Mouse (Mus musculus): ENCODE measurements at regions not wholly inside any gene's neighbourhood (a gene's known extent, or its start where the extent isn't known, plus 50 kb on each side); places are given as distances from the start of the nearest gene placed in this dataset.
"Not testable (repeated sequence)": the region's sequence is repeated elsewhere in the genome, so short reads cannot be mapped to it uniquely, and the experiment has no call there.

GRCm38 (mm10) chr14:110934816-110935215, 179.9 kb upstream of the Slitrk6 start:
- TF ChIP-seq CTCF (IDR thresholded peaks at IDR 0.05; ENCODE audit: low read depth) = no peak
- Histone ChIP-seq H3K9me3 (ENCODE audit: low read length) (no peaks in the 10 kb centered on the region), H3K4me2 (ENCODE audit: low read depth) (no peak overlapping the region), H3K27me3 (ENCODE audit: insufficient read depth, low read length) (no peaks in the 10 kb centered on the region), H3K4me3 (ENCODE audit: low read depth, low read length) (no peak overlapping the region), H3K36me3 (ENCODE audit: insufficient read depth) (no peaks in the 10 kb centered on the region), H3K4me1 (ENCODE audit: insufficient read depth) (no peaks in the 10 kb centered on the region), H3K9ac (no peak overlapping the region), H3K27ac (ENCODE audit: low read depth, low read length) (no peak overlapping the region)
- 63% methylated on average over 3 of the region's 3 CpGs for WGBS
- peak; percentile 2 for DNase-seq
- no peak for ATAC-seq

DNA sequence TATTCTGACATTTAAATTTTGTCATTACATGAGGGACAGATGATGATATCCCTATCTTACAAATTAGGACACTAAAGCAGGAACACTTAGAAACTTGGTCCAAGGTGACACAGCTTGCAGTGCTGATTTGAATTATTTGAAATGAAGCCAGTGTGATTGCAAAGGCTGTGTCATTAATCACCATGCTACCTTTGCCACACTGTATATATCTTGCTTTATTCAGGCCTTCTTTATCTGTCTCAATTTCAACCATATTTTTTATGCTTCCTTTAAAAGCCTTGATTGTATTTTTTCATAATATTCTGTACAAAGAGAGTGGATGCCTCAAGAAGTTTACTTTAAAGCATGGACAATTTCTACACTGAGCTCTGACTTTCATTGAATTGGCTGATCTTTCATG, 167.0 kb upstream of the Slitrk6 start:
- no peak for ATAC-seq

GRCm38 (mm10) chr14:110913341-110913740, 158.4 kb upstream of the Slitrk6 start:
- no peak for ATAC-seq
- Histone ChIP-seq H3K27ac (ENCODE audit: low read depth, low read length) (no peak overlapping the region), H3K36me3 (ENCODE audit: insufficient read depth) (no peaks in the 10 kb centered on the region), H3K9ac (no peak overlapping the region), H3K4me1 (ENCODE audit: insufficient read depth) (no peaks in the 10 kb centered on the region), H3K27me3 (ENCODE audit: insufficient read depth, low read length) (no peaks in the 10 kb centered on the region), H3K4me2 (ENCODE audit: low read depth) (no peak overlapping the region), H3K4me3 (ENCODE audit: low read depth, low read length) (no peak overlapping the region), H3K9me3 (ENCODE audit: low read length) (no peaks in the 10 kb centered on the region)
- no peak for TF ChIP-seq CTCF (IDR thresholded peaks at IDR 0.05; ENCODE audit: low read depth)
- DNase-seq = no peak
- WGBS = 58% methylated on average over 2 of the region's 2 CpGs

More for the DNA sequence above, 167.0 kb upstream of the Slitrk6 start:
- Histone ChIP-seq H3K27me3 (ENCODE audit: insufficient read depth, low read length) (no peaks in the 10 kb centered on the region), H3K9me3 (ENCODE audit: low read length) (no peaks in the 10 kb centered on the region), H3K36me3 (ENCODE audit: insufficient read depth) (no peaks in the 10 kb centered on the region), H3K9ac (no peak overlapping the region), H3K27ac (ENCODE audit: low read depth, low read length) (no peak overlapping the region), H3K4me3 (ENCODE audit: low read depth, low read length) (no peak overlapping the region), H3K4me2 (ENCODE audit: low read depth) (no peak overlapping the region), H3K4me1 (ENCODE audit: insufficient read depth) (no peaks in the 10 kb centered on the region)
- no peak for TF ChIP-seq CTCF (IDR thresholded peaks at IDR 0.05; ENCODE audit: low read depth)
- DNase-seq = no peak

DNA sequence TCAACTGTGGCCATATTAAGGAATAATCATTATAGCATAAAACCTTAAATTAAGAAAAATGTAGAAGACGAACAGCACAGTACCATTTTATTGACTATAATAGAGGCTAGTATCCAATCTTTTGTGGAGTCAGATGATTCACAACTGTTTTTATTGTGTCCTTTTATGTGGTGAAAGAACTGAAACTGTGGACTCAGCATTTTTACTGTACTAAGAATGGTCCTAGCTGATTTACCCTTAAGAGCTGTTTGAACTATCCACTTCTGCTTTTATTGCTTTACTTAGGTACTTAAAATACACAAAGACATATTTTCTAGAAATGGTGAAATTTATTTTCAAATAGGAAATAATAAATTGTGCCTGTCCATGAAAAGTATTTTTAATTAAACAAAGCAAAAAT, 137.9 kb upstream of the Slitrk6 start:
- no peaks in the 10 kb centered on the region for H3K9me3 ChIP-seq (ENCODE audit: low read length)
- WGBS = 79% methylated on average over 1 of the region's 1 CpGs
- no peak overlapping the region for H3K27ac ChIP-seq (ENCODE audit: low read depth, low read length)
- no peak overlapping the region for H3K4me2 ChIP-seq (ENCODE audit: low read depth)
- H3K27me3 ChIP-seq (ENCODE audit: insufficient read depth, low read length) = no peaks in the 10 kb centered on the region
- H3K4me3 ChIP-seq (ENCODE audit: low read depth, low read length) = no peak overlapping the region
- no peak for TF ChIP-seq CTCF (IDR thresholded peaks at IDR 0.05; ENCODE audit: low read depth)
- no peak overlapping the region for H3K9ac ChIP-seq
- ATAC-seq = no peak
- H3K4me1 ChIP-seq (ENCODE audit: insufficient read depth) = no peaks in the 10 kb centered on the region
- no peak for DNase-seq
- no peaks in the 10 kb centered on the region for H3K36me3 ChIP-seq (ENCODE audit: insufficient read depth)

DNA sequence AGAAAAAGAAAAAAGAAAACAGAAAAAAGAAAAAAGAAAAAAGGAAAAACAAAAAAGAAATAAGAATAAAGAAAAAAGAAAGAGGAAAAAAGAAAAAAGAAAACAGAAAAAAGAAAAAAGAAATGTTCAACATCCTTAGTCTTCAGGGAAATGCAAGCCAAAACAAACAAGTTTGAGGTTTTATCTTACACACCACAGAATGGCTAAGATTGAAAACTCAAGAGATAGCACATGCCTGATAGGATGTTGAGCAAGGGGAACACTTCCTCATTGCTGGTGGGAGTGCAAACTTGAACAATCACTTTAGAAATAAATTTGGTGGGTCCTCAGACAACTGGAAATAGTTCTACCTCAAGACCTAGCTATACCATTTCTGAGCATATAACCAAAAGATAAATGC, 116.4 kb upstream of the Slitrk6 start:
- no peaks in the 10 kb centered on the region for H3K27me3 ChIP-seq (ENCODE audit: insufficient read depth, low read length)
- no peak overlapping the region for H3K4me3 ChIP-seq (ENCODE audit: low read depth, low read length)
- H3K4me2 ChIP-seq (ENCODE audit: low read depth) = no peak overlapping the region
- H3K4me1 ChIP-seq (ENCODE audit: insufficient read depth) = no peaks in the 10 kb centered on the region
- DNase-seq (no peak), ATAC-seq (no peak)
- no peaks in the 10 kb centered on the region for H3K36me3 ChIP-seq (ENCODE audit: insufficient read depth)
- no peaks in the 10 kb centered on the region for H3K9me3 ChIP-seq (ENCODE audit: low read length)
- no peak overlapping the region for H3K9ac ChIP-seq
- TF ChIP-seq CTCF (IDR thresholded peaks at IDR 0.05; ENCODE audit: low read depth) = no peak
- H3K27ac ChIP-seq (ENCODE audit: low read depth, low read length) = no peak overlapping the region

DNA sequence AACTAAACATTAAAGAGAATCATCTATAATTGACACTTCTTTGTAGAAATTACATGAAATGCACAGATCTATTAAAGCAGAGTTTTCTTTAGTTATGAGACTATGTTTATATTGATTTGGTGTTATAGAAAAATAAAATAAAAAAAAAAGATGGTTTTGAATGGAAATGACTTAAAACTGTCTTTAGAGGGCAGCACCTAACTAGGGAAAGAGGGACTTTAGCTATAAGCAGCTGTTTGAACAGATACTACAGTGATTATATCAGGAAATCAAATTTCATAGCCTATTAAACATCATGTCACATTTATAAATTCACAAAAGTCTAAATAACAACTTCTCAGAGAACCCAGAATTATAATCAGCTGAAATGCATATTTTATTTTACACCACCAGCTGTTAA, 69.7 kb upstream of the Slitrk6 start:
- Histone ChIP-seq H3K27me3 (ENCODE audit: insufficient read depth, low read length) (no peaks in the 10 kb centered on the region), H3K4me1 (ENCODE audit: insufficient read depth) (no peaks in the 10 kb centered on the region), H3K9me3 (ENCODE audit: low read length) (no peaks in the 10 kb centered on the region), H3K9ac (no peak overlapping the region), H3K36me3 (ENCODE audit: insufficient read depth) (no peaks in the 10 kb centered on the region), H3K27ac (ENCODE audit: low read depth, low read length) (no peak overlapping the region), H3K4me3 (ENCODE audit: low read depth, low read length) (no peak overlapping the region), H3K4me2 (ENCODE audit: low read depth) (no peak overlapping the region)
- ATAC-seq (no peak), DNase-seq (peak; percentile 12)
- TF ChIP-seq CTCF (IDR thresholded peaks at IDR 0.05; ENCODE audit: low read depth) = peak; percentile 62

- H3K4me3 ChIP-seq (ENCODE audit: low read depth, low read length); H3K9me3 ChIP-seq (ENCODE audit: low read length); ATAC-seq; DNase-seq; H3K4me2 ChIP-seq (ENCODE audit: low read depth); H3K27me3 ChIP-seq (ENCODE audit: insufficient read depth, low read length); H3K36me3 ChIP-seq (ENCODE audit: insufficient read depth); H3K4me1 ChIP-seq (ENCODE audit: insufficient read depth); H3K27ac ChIP-seq (ENCODE audit: low read depth, low read length); H3K9ac ChIP-seq: not testable (repeated sequence)
- WGBS = 84% methylated on average over 3 of the region's 3 CpGs
Observed at GRCm38 (mm10) chr14:110822174-110822573, 67.2 kb upstream of the Slitrk6 start.

Data from forebrain, postnatal 0 days (tissue).